Mouse (Mus musculus) layer of hippocampus, postnatal 25 days (tissue): ENCODE data around the gene Ssty1. TPM values are rescaled to one million over a fixed set of nuclear protein-coding genes. Genes with fewer than 3 reads are reported as not detected.
"Not testable (repeated sequence)": the region's sequence is repeated elsewhere in the genome, so short reads cannot be mapped to it uniquely, and the experiment has no call there.

Experiments
- DNase-seq, 2 experiments: peaks; one replicate each; pipeline ENCODE4 v3.0.0; 2022; ENCODE audit warnings: mixed read lengths in 2 of 2, low spot score in 1 of 2; ENCODE audit errors: extremely low spot score in 1 of 2
- total RNA-seq, 2 experiments: library from RNA; stranded (reverse); gene quantifications; 2 replicates each; pipeline ENCODE4 v1.2.3; 2021

The Ssty1 gene
- not detected for total RNA-seq

GRCm38 (mm10) chrY:18088816-18089215 is at the start of gene Ssty1:
Gene Ssty1, plus strand, starts transcription at chrY:18089116.
- DNase-seq, result not testable (repeated sequence)

- DNase-seq, result not testable (repeated sequence)
These were observed 27.2 kb upstream of the Ssty1 start, which contains the start of gene Gm21764 for GRCm38 (mm10) chrY:18061712-18062111. Gene Gm21764, minus strand, starts transcription at chrY:18061812.

Other genes with a start within 250 kb of the Ssty1 start
- gene Gm21904, start 242.8 kb upstream of the Ssty1 start, total RNA-seq, result not detected
- gene Gm20772, start 214.4 kb upstream of the Ssty1 start, total RNA-seq, result not detected
- not detected for gene Gm20831, start 214.4 kb upstream of the Ssty1 start, total RNA-seq
- gene Srsy, start 151.8 kb upstream of the Ssty1 start, total RNA-seq, result not detected
- gene Gm21764, start 27.3 kb upstream of the Ssty1 start, total RNA-seq, result not detected